Mouse (Mus musculus) testis, adult 2 months (tissue): ENCODE data around the gene Cd5. TPM values are rescaled to one million over a fixed set of nuclear protein-coding genes. Genes with fewer than 3 reads are reported as not detected.

Experiments used
- H3K27ac ChIP-seq: fragments of 200-500 bp; 2 replicates; pipeline ENCODE4 v1.5.1; 2012; ENCODE audit warnings: low read depth, low read length; ENCODE audit not compliant: control insufficient read depth, insufficient read depth
- H3K27me3 ChIP-seq: fragments of 200-500 bp; 2 replicates; pipeline ENCODE4 v1.6.1; 2012; ENCODE audit warnings: mild to moderate bottlenecking, low read length, moderate library complexity; ENCODE audit not compliant: control insufficient read depth, insufficient read depth
- H3K36me3 ChIP-seq: fragments of 200-500 bp; 2 replicates; pipeline ENCODE4 v1.6.1; 2012; ENCODE audit warnings: mild to moderate bottlenecking, low read length; ENCODE audit not compliant: control insufficient read depth, insufficient read depth
- H3K4me1 ChIP-seq: fragments of 200-500 bp; 2 replicates; pipeline ENCODE4 v1.6.1; 2012; ENCODE audit warnings: low read length; ENCODE audit not compliant: control insufficient read depth, insufficient read depth
- H3K4me3 ChIP-seq: fragments of 200-500 bp; 2 replicates; pipeline ENCODE4 v1.5.1; 2012; ENCODE audit warnings: low read depth, mild to moderate bottlenecking, low read length, moderate library complexity, mixed read lengths; ENCODE audit not compliant: control insufficient read depth
- CTCF ChIP-seq: fragments of 200-500 bp; IDR thresholded peaks from 2 replicates; pipeline ENCODE4 v1.5.1; 2012; ENCODE audit warnings: low read depth, mild to moderate bottlenecking, inconsistent platforms, low read length, moderate library complexity; ENCODE audit not compliant: control insufficient read depth, insufficient read depth, insufficient replicate concordance
- POLR2A ChIP-seq: fragments of 200-500 bp; IDR thresholded peaks from 2 replicates; pipeline ENCODE4 v1.6.1; 2012; ENCODE audit warnings: low read depth, mild to moderate bottlenecking, inconsistent platforms, low read length, moderate library complexity; ENCODE audit not compliant: control insufficient read depth
- polyA plus RNA-seq: library from polyadenylated mRNA; depleted of rRNA; stranded (reverse); fragments of >200 nt; gene quantifications from 2 replicates; pipeline ENCODE4 v1.2.3, GENCODE M21; 2012

Cd5 gene
- polyA plus RNA-seq, 1 experiment = 0.06 TPM

DNA sequence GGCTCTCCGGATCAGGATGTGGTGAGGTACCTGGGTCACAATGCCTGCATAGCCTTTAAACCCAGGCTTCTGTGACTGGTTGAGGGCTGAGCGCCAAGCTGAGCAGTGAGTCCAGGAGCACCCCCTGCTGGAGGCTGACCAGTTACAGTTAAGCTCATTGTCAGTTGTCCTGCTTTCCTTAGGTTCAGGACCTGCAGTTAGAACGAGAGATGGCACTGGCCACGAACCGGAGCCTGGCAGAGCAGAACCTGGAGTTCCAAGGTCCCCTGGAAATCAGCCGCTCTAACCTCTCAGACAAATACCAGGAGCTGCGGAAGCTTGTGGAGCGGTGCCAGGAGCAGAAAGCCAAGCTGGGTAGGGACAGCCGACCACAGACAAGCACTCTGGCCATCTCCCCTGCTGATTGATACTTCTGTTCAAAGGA, 28.7 kb downstream of the Cd5 start:
- Histone ChIP-seq H3K36me3 (peaks cover 5% of the 10 kb centered on the region), H3K27ac (no peak overlapping the region), H3K4me1 (0 out of 2 replicates have a peak, but pooled peaks cover 2% of the 10 kb centered on the region), H3K4me3 (no peak overlapping the region), H3K27me3 (no peaks in the 10 kb centered on the region)
- peak; percentile 51; the same call in 1 of the 2 replicates for TF ChIP-seq CTCF
- TF ChIP-seq POLR2A = no peak

- H3K4me1 ChIP-seq = 0 out of 2 replicates have a peak, but pooled peaks cover 2% of the 10 kb centered on the region
- peaks cover 5% of the 10 kb centered on the region for H3K36me3 ChIP-seq
Measured at GRCm38 (mm10) chr19:10709360-10710087, 29.3 kb downstream of the Cd5 start.

GRCm38 (mm10) chr19:10708900-10709299, 29.9 kb downstream of the Cd5 start:
- H3K27ac ChIP-seq = no peak overlapping the region
- peaks cover 5% of the 10 kb centered on the region for H3K36me3 ChIP-seq
- 0 out of 2 replicates have a peak, but pooled peaks cover 2% of the 10 kb centered on the region for H3K4me1 ChIP-seq
- no peak overlapping the region for H3K4me3 ChIP-seq
- H3K27me3 ChIP-seq = no peaks in the 10 kb centered on the region
- no peak for TF ChIP-seq CTCF
- no peak for TF ChIP-seq POLR2A

More at GRCm38 (mm10) chr19:10709360-10710087, 29.3 kb downstream of the Cd5 start:
- TF ChIP-seq POLR2A = no peak
- peak; percentile 88 for TF ChIP-seq CTCF
- Histone ChIP-seq H3K27ac (no peak overlapping the region), H3K4me3 (no peak overlapping the region), H3K27me3 (no peaks in the 10 kb centered on the region)

GRCm38 (mm10) chr19:10707881-10708280, 30.9 kb downstream of the Cd5 start:
- peaks cover 7% of the 10 kb centered on the region for H3K4me1 ChIP-seq
- H3K27ac ChIP-seq = no peak overlapping the region
- H3K36me3 ChIP-seq = peaks cover 5% of the 10 kb centered on the region
- H3K4me3 ChIP-seq = no peak overlapping the region
- TF ChIP-seq POLR2A (no peak), CTCF (no peak)
- H3K27me3 ChIP-seq = no peaks in the 10 kb centered on the region

DNA sequence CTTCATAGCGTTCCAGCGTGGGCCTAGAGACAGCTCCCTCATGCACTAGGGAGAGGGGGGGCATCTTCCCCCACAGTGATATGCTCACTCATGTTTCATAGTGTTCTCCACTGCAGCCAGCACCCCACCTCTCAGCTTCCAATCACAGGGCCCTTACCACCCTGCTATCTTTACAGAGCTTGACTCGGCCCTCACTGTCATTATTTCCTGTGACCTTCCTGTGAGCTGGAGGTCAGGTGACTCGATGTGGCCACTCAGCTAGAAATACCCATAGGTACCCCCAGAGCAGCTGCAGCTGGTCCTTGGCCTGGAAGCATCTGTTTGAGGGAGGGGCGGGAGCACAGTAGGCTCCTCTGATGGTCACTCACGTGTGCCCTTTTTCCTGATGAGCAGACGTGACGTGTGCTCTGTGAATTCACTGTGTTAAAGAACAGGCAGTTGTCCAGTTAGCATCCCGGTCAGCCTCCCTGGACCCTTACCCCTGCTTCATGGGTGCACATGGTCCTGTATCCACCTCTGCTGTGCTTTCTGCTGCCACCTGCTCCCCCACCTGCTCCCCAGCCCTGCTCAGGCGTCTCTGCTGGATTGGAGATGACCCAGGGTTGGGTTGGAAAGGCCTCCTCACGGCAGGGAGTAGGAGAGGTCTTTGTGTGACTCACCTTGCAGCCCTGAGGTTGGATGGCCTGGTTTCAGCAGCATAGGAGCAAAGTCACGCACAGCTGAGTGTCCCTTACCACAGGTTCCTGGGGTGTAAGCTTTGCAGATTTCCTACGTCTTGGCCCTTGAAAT, 31.5 kb downstream of the Cd5 start:
- Histone ChIP-seq H3K4me3 (no peak overlapping the region), H3K36me3 (peaks cover 5% of the 10 kb centered on the region), H3K27me3 (no peaks in the 10 kb centered on the region), H3K27ac (no peak overlapping the region), H3K4me1 (peaks cover 7% of the 10 kb centered on the region)
- TF ChIP-seq POLR2A (no peak), CTCF (no peak)

GRCm38 (mm10) chr19:10703470-10703869, 35.3 kb downstream of the Cd5 start:
- no peak for TF ChIP-seq CTCF
- no peak for TF ChIP-seq POLR2A
- Histone ChIP-seq H3K27ac (no peak overlapping the region), H3K27me3 (no peaks in the 10 kb centered on the region), H3K4me3 (no peak overlapping the region), H3K36me3 (peaks cover 2% of the 10 kb centered on the region; the same call in 1 of the 2 replicates), H3K4me1 (peaks cover 5% of the 10 kb centered on the region)

DNA sequence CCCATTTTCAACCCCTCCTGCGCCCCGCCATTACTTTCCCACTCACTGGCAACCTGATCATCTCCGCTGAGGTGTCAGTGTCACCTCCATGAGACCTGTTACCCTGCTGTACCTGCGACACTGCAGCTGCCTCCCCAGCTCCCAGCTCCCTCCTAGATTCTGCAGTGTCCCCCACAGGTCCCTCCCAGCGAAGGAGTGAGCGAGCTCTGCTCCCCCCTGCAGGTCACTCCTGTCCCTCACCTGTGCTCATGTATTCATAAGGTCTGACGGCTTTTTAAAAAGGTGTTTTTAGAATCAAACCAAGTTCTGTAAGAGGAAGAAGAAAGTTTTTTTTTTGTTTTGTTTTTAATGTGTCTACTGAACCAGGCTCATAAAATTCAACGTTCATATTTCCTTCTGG, 36.7 kb downstream of the Cd5 start:
- Histone ChIP-seq H3K27ac (no peak overlapping the region), H3K4me1 (peaks cover 5% of the 10 kb centered on the region), H3K27me3 (no peaks in the 10 kb centered on the region), H3K36me3 (peaks cover 2% of the 10 kb centered on the region; the same call in 1 of the 2 replicates), H3K4me3 (no peak overlapping the region)
- TF ChIP-seq CTCF = no peak
- no peak for TF ChIP-seq POLR2A
